Mouse (Mus musculus) liver, embryonic 14.5 days (tissue): Measurements from ENCODE around the gene Pex13.

Experiments
- CTCF ChIP-seq: IDR thresholded peaks from 2 replicates; pipeline ENCODE4 v1.5.1; 2016; ENCODE audit warnings: antibody characterized with exemption, low read depth, control low read depth
- EP300 ChIP-seq: IDR thresholded peaks from 2 replicates; pipeline ENCODE4 v1.6.1; 2016; ENCODE audit warnings: antibody characterized with exemption, low read depth

DNA sequence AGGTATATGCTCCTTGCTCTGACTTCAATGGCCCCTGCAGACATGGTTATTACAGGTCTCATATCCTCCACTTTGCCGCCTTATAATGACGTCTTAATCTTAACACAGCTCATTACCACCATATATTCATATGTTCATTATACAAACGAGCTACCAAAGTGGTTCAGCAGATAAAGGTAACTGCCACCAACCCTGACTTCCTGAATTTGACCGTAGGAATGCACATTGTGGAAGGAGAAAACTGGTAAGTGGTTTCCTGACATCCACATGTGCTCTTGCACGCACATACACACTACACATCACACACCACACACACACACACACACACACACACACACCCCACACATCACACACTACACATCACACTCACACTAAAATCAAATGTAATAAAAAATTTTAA, 51.2 kb downstream of the Pex13 start:
- TF ChIP-seq EP300, result no peak
- no peak for TF ChIP-seq CTCF
